ENCODE assay signal across 7 mouse cellular contexts in the genomic region with DNA sequence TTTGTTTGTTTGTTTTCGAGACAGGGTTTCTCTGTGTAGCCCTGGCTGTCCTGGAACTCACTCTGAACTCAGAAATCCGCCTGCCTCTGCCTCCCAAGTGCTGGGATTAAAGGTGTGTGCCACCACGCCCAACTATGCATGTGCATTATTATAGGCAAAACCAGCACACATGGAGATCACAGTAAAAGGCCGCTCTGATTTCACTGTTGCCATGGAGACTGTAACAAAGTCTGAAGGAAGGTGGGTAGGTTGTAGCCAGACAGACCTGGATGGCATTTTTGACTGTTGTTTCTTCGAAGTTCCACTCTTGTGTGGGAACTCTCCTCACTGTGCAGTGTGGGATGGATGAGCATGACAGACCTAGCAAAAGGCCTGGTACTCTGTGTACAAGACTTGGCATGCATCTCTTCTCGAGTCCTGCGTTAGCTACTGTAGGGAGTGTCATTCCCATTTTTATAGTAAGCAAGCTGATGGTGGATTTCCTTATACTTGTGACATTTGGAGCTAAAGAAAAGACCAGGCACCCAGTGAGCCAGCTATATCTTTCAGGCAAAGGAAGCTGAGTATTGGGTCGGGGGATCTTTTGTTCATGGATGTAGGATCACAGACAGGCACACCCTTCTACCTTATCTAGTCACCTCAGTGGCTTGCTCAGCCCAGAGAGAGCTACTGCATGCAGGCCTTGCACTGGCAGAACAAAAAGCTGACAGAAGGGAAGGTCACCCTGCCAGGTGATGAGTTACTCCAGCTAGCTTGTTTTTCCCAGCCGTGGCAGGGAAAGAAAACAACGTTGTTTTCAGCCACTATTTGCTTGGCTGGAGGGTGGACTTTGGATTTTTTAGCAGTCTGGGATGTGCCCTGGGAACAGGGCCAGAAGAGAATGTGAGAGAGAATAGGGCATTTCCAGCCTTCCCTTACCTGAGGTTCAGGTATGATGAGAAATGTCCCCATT. TPM values are rescaled to one million over a fixed set of nuclear protein-coding genes. Genes with fewer than 3 reads are reported as not detected.
DNase-seq lines count a peak whose midpoint lies in the region; ATAC-seq and TF ChIP-seq lines count a peak whose summit lies in the region.

No protein-coding gene starts in this region.

- no peak for TF ChIP-seq CTCF in lung, postnatal 0 days (IDR thresholded peaks at IDR 0.05)
- no peak for TF ChIP-seq CTCF in kidney, adult 2 months (conservative IDR thresholded peaks at IDR 0.05; ENCODE audit: insufficient read depth, insufficient read length, low read depth, low read length)

- H3K36me3 ChIP-seq in lung, postnatal 0 days (ENCODE audit: insufficient read depth, low read length): no peaks in the 10 kb centered on the region
- H3K36me3 ChIP-seq in embryonic facial prominence, embryonic 14.5 days (ENCODE audit: control insufficient read depth, insufficient read depth, low read length): no peaks in the 10 kb centered on the region
- no peaks in the 10 kb centered on the region for H3K36me3 ChIP-seq in kidney, adult 2 months (ENCODE audit: control insufficient read depth, insufficient read depth, low read length)
- H3K36me3 ChIP-seq in midbrain, embryonic 15.5 days (replicated peaks): no peaks in the 10 kb centered on the region

- peak overlapping the region; percentile 98 for H3K27ac ChIP-seq in lung, postnatal 0 days (ENCODE audit: low read length)
- peak overlapping the region; percentile 100 for H3K27ac ChIP-seq in embryonic facial prominence, embryonic 14.5 days (replicated peaks; ENCODE audit: low read depth, low read length)
- peak overlapping the region; percentile 97 for H3K27ac ChIP-seq in kidney, adult 2 months (ENCODE audit: insufficient read depth, low read depth, low read length)
- peak overlapping the region; percentile 99 for H3K27ac ChIP-seq in midbrain, embryonic 15.5 days

- no peaks in the 10 kb centered on the region for H3K27me3 ChIP-seq in lung, postnatal 0 days (replicated peaks; ENCODE audit: insufficient read depth, low read length)
- H3K27me3 ChIP-seq in embryonic facial prominence, embryonic 14.5 days (replicated peaks; ENCODE audit: control insufficient read depth, insufficient read depth, low read length): no peaks in the 10 kb centered on the region
- H3K27me3 ChIP-seq in kidney, adult 2 months (replicated peaks; ENCODE audit: control insufficient read depth, insufficient read depth, low read length): no peaks in the 10 kb centered on the region
- H3K27me3 ChIP-seq in midbrain, embryonic 15.5 days (replicated peaks): no peaks in the 10 kb centered on the region

- H3K4me3 ChIP-seq in lung, postnatal 0 days (ENCODE audit: low read depth, low read length): no peak overlapping the region; the same call in 1 of the 2 replicates
- H3K4me3 ChIP-seq in embryonic facial prominence, embryonic 14.5 days (ENCODE audit: low read depth, low read length): peak overlapping the region; percentile 86
- no peak overlapping the region for H3K4me3 ChIP-seq in kidney, adult 2 months (ENCODE audit: insufficient read depth, low read depth, low read length)
- H3K4me3 ChIP-seq in midbrain, embryonic 15.5 days: peak overlapping the region; percentile 93

- H3K9me3 ChIP-seq in lung, postnatal 0 days (ENCODE audit: low read length): no peaks in the 10 kb centered on the region
- H3K9me3 ChIP-seq in embryonic facial prominence, embryonic 14.5 days (ENCODE audit: control insufficient read depth, low read length): no peaks in the 10 kb centered on the region
- H3K9me3 ChIP-seq in midbrain, embryonic 15.5 days: no peaks in the 10 kb centered on the region

- H3K4me1 ChIP-seq in lung, postnatal 0 days (ENCODE audit: insufficient read depth, low read depth, low read length): peaks cover 17% of the 10 kb centered on the region; the same call in 1 of the 2 replicates
- H3K4me1 ChIP-seq in embryonic facial prominence, embryonic 14.5 days (ENCODE audit: control insufficient read depth, insufficient read depth, low read length): peaks cover 24% of the 10 kb centered on the region
- peaks cover 19% of the 10 kb centered on the region for H3K4me1 ChIP-seq in kidney, adult 2 months (ENCODE audit: control insufficient read depth, insufficient read depth, low read length)
- peaks cover 42% of the 10 kb centered on the region for H3K4me1 ChIP-seq in midbrain, embryonic 15.5 days

- peak overlapping the region; percentile 81 for H3K4me2 ChIP-seq in lung, postnatal 0 days (replicated peaks; ENCODE audit: low read depth, low read length)
- H3K4me2 ChIP-seq in embryonic facial prominence, embryonic 14.5 days (ENCODE audit: low read depth, low read length): peak overlapping the region; percentile 68
- H3K4me2 ChIP-seq in midbrain, embryonic 15.5 days: peak overlapping the region; percentile 70

- TF ChIP-seq POLR2A in kidney, adult 2 months (IDR thresholded peaks at IDR 0.05; ENCODE audit: low read depth, low read length): no peak

- no peak for ATAC-seq in lung, postnatal 0 days
- no peak for ATAC-seq in embryonic facial prominence, embryonic 14.5 days (ENCODE audit: low read depth)
- ATAC-seq in midbrain, embryonic 15.5 days (replicated peaks): no peak

- no peak for TF ChIP-seq EP300 in lung, postnatal 0 days (IDR thresholded peaks at IDR 0.05)

- no peak for DNase-seq in lung, postnatal 0 days (ENCODE audit: low spot score)
- DNase-seq in lung, postnatal 25 days (ENCODE audit: low spot score): no peak
- no peak for DNase-seq in embryonic facial prominence, embryonic 14.5 days (ENCODE audit: low spot score)
- DNase-seq in kidney, adult 2 months: peak; percentile 91
- DNase-seq in frontal cortex, postnatal 14 days (ENCODE audit: low spot score in 2 of 2): no peak
- no peak for DNase-seq in ovary, postnatal 10 days (ENCODE audit: low spot score)

- 68% methylated on average over 10 of the region's 10 CpGs for WGBS in lung, postnatal 0 days
- WGBS in embryonic facial prominence, embryonic 14.5 days: 75% methylated on average over 10 of the region's 10 CpGs
- WGBS in kidney, adult 2 months: 45% methylated on average over 10 of the region's 10 CpGs
- 76% methylated on average over 10 of the region's 10 CpGs for WGBS in midbrain, embryonic 15.5 days

- H3K9ac ChIP-seq in lung, postnatal 0 days (replicated peaks; ENCODE audit: low read depth): peak overlapping the region; percentile 88; the same call in 1 of the 2 replicates
- peak overlapping the region; percentile 86 for H3K9ac ChIP-seq in embryonic facial prominence, embryonic 14.5 days (ENCODE audit: low read depth, low read length)
- H3K9ac ChIP-seq in midbrain, embryonic 15.5 days: peak overlapping the region; percentile 61

RNA-seq across cellular contexts. Expression of a gene that starts 1.6 kb away (rescaled TPM):
- polyA plus RNA-seq in lung, postnatal 0 days (2015; fragmentation: Nextera tagmentation; extraction: Ambion mirVana): 33.7 and 39.5 TPM in 2 replicates
- 36.3 and 39.0 TPM in 2 replicates for polyA plus RNA-seq in embryonic facial prominence, embryonic 14.5 days (2014; fragmentation: Nextera tagmentation; extraction: Ambion mirVana)
- polyA plus RNA-seq in kidney, adult 2 months (2012; rRNA removed): 38.4 and 39.2 TPM in 2 replicates
- polyA plus RNA-seq in midbrain, embryonic 15.5 days (2015; fragmentation: Nextera tagmentation; extraction: Ambion mirVana): 58.2 and 58.7 TPM in 2 replicates

RNA-seq across cellular contexts. Expression of a gene that starts 4.4 kb away (rescaled TPM):
- polyA plus RNA-seq in lung, postnatal 0 days (2015; fragmentation: Nextera tagmentation; extraction: Ambion mirVana): 75.6 and 76.7 TPM in 2 replicates
- 76.2 and 87.8 TPM in 2 replicates for polyA plus RNA-seq in embryonic facial prominence, embryonic 14.5 days (2014; fragmentation: Nextera tagmentation; extraction: Ambion mirVana)
- polyA plus RNA-seq in kidney, adult 2 months (2012; rRNA removed): 197 and 218 TPM in 2 replicates
- polyA plus RNA-seq in midbrain, embryonic 15.5 days (2015; fragmentation: Nextera tagmentation; extraction: Ambion mirVana): 124 and 131 TPM in 2 replicates

RNA-seq across cellular contexts. Expression of a gene that starts 46.5 kb away (rescaled TPM):
- polyA plus RNA-seq in lung, postnatal 0 days (2015; fragmentation: Nextera tagmentation; extraction: Ambion mirVana): 2.2 and 2.4 TPM in 2 replicates
- 0.33 and 0.39 TPM in 2 replicates for polyA plus RNA-seq in embryonic facial prominence, embryonic 14.5 days (2014; fragmentation: Nextera tagmentation; extraction: Ambion mirVana)
- polyA plus RNA-seq in kidney, adult 2 months (2012; rRNA removed): 0.03 TPM in 1 of 2 replicates, not detected in the other
- 0.19 and 0.52 TPM in 2 replicates for polyA plus RNA-seq in midbrain, embryonic 15.5 days (2015; fragmentation: Nextera tagmentation; extraction: Ambion mirVana)

RNA-seq across cellular contexts. Expression of a gene that starts 56.9 kb away (rescaled TPM):
- 87.6 and 92.0 TPM in 2 replicates for polyA plus RNA-seq in lung, postnatal 0 days (2015; fragmentation: Nextera tagmentation; extraction: Ambion mirVana)
- polyA plus RNA-seq in embryonic facial prominence, embryonic 14.5 days (2014; fragmentation: Nextera tagmentation; extraction: Ambion mirVana): 143 and 162 TPM in 2 replicates
- polyA plus RNA-seq in kidney, adult 2 months (2012; rRNA removed): 137 and 145 TPM in 2 replicates
- 123 and 132 TPM in 2 replicates for polyA plus RNA-seq in midbrain, embryonic 15.5 days (2015; fragmentation: Nextera tagmentation; extraction: Ambion mirVana)

Comparison
In these comparisons a context has a peak if more than half of its experiments do, and no peak if none do; other contexts are left out.
1. H3K4me3 ChIP-seq: peak in embryonic facial prominence, embryonic 14.5 days (single experiment) and midbrain, embryonic 15.5 days (single experiment); none in lung, postnatal 0 days (single experiment) and kidney, adult 2 months (single experiment).
2. Peak in every context shown above with its lines, with median percentiles within 50 percentile points of each other: H3K27ac ChIP-seq, H3K4me2 ChIP-seq and H3K9ac ChIP-seq.